ENCODE assay signal across 8 mouse cellular contexts in genomic region chr16:24391901-24392300, GRCm38 (mm10). TPM values are rescaled to one million over a fixed set of nuclear protein-coding genes. Genes with fewer than 3 reads are reported as not detected.
DNase-seq lines count a peak whose midpoint lies in the region; ATAC-seq and TF ChIP-seq lines count a peak whose summit lies in the region.
"Had no signal": no experiment of that assay in that cellular context is flagged by ENCODE, and none has a peak within 500 bp of the region (broad histone marks: within the 10 kb centered on the region; RNA-seq: fewer than 3 reads in every experiment).

No protein-coding gene starts in this region.

- H3K4me2 ChIP-seq in heart, postnatal 0 days (ENCODE audit: low read depth, low read length), result peak overlapping the region; percentile 79; the same call in 1 of the 2 replicates
- H3K4me2 ChIP-seq in intestine, embryonic 15.5 days (replicated peaks), result peak overlapping the region; percentile 82
- peak overlapping the region; percentile 72; the same call in 1 of the 2 replicates for H3K4me2 ChIP-seq in liver, embryonic 13.5 days

- H3K36me3 ChIP-seq in heart, postnatal 0 days (replicated peaks; ENCODE audit: control insufficient read depth, insufficient read depth, low read length), result no peaks in the 10 kb centered on the region
- no peaks in the 10 kb centered on the region for H3K36me3 ChIP-seq in ES-E14 (ENCODE audit: control insufficient read depth, insufficient read depth, low read length, poor library complexity, severe bottlenecking)
- no peaks in the 10 kb centered on the region for H3K36me3 ChIP-seq in intestine, embryonic 15.5 days
- H3K36me3 ChIP-seq in liver, embryonic 13.5 days, result no peaks in the 10 kb centered on the region

- H3K4me1 ChIP-seq in heart, postnatal 0 days (ENCODE audit: control insufficient read depth, insufficient read depth), result peaks cover 25% of the 10 kb centered on the region
- peaks cover 5 to 18% of the 10 kb centered on the region in 2 experiments; a peak in 3 of 4 replicates for H3K4me1 ChIP-seq in ES-E14 (ENCODE audit: control insufficient read depth in 2 of 2, insufficient read depth in 2 of 2, low read length in 2 of 2, poor library complexity in 1 of 2)
- peaks cover 25% of the 10 kb centered on the region for H3K4me1 ChIP-seq in intestine, embryonic 15.5 days (replicated peaks)
- H3K4me1 ChIP-seq in liver, embryonic 13.5 days (replicated peaks), result peaks cover 8% of the 10 kb centered on the region

- H3K27ac ChIP-seq in heart, postnatal 0 days (ENCODE audit: low read depth), result peak overlapping the region; percentile 100
- H3K27ac ChIP-seq in ES-E14 (ENCODE audit: insufficient read depth, low read depth, low read length, poor library complexity, severe bottlenecking), result peak overlapping the region; percentile 96; the same call in 1 of the 2 replicates
- peak overlapping the region; percentile 99 for H3K27ac ChIP-seq in intestine, embryonic 15.5 days
- no peak overlapping the region for H3K27ac ChIP-seq in liver, embryonic 13.5 days

- TF ChIP-seq EP300 in heart, postnatal 0 days (IDR thresholded peaks at IDR 0.05; ENCODE audit: low read depth), result no peak

- no peaks in the 10 kb centered on the region for H3K27me3 ChIP-seq in heart, postnatal 0 days (ENCODE audit: control insufficient read depth, insufficient read depth, low read length)
- H3K27me3 ChIP-seq in intestine, embryonic 15.5 days (replicated peaks), result no peaks in the 10 kb centered on the region
- H3K27me3 ChIP-seq in liver, embryonic 13.5 days, result peaks cover 37% of the 10 kb centered on the region

- 0 out of 2 replicates have a peak overlapping the region, but pooled peaks have one; percentile 99 for H3K9ac ChIP-seq in heart, postnatal 0 days (replicated peaks; ENCODE audit: low read depth, low read length)
- H3K9ac ChIP-seq in ES-E14 (ENCODE audit: insufficient read depth, low read depth, low read length, poor library complexity, severe bottlenecking), result no peak overlapping the region; the same call in 1 of the 2 replicates
- H3K9ac ChIP-seq in intestine, embryonic 15.5 days, result no peak overlapping the region
- H3K9ac ChIP-seq in liver, embryonic 13.5 days, result no peak overlapping the region

- TF ChIP-seq CTCF in heart, postnatal 0 days (IDR thresholded peaks at IDR 0.05; ENCODE audit: low read depth), result no peak

- no peak for DNase-seq in heart, postnatal 0 days (ENCODE audit: low spot score)
- DNase-seq in heart, postnatal 4 days, result no peak
- DNase-seq in ES-E14 (ENCODE audit: low read depth, low spot score), result no peak
- no peak for DNase-seq in liver, embryonic 13.5 days
- DNase-seq in B cell, adult 2 months, result no peak
- no peak for DNase-seq in adrenal gland, adult 8-10 months
- DNase-seq: cerebellum, postnatal 10 days had no signal

- no peak overlapping the region for H3K4me3 ChIP-seq in heart, postnatal 0 days (ENCODE audit: low read depth, low read length)
- peak overlapping the region; percentile 77 to 99; a peak in 3 of 4 replicates for H3K4me3 ChIP-seq in ES-E14 (ENCODE audit: insufficient read depth in 1 of 2, low read depth in 1 of 2, low read length in 2 of 2, poor library complexity in 1 of 2, severe bottlenecking in 1 of 2)
- no peak overlapping the region for H3K4me3 ChIP-seq in intestine, embryonic 15.5 days (replicated peaks)
- H3K4me3 ChIP-seq in liver, embryonic 13.5 days (replicated peaks), result no peak overlapping the region

- H3K9me3 ChIP-seq in heart, postnatal 0 days (replicated peaks; ENCODE audit: control insufficient read depth, low read length), result 0 out of 2 replicates have a peak, but pooled peaks cover 6% of the 10 kb centered on the region
- H3K9me3 ChIP-seq in ES-E14 (ENCODE audit: control insufficient read depth, insufficient read depth, low read depth, low read length), result no peaks in the 10 kb centered on the region
- no peaks in the 10 kb centered on the region for H3K9me3 ChIP-seq in intestine, embryonic 15.5 days
- no peaks in the 10 kb centered on the region for H3K9me3 ChIP-seq in liver, embryonic 13.5 days (replicated peaks)

- in situ Hi-C loops in ES-E14 (cut with MboI; ENCODE audit: low sequenced_read_pairs in 2 of 2, unreplicated experiment in 2 of 2), result no loop called here

- WGBS in heart, postnatal 0 days, result 90% methylated on average over 7 of the region's 7 CpGs
- 91% methylated on average over 7 of the region's 7 CpGs for WGBS in intestine, embryonic 15.5 days
- 74% methylated on average over 7 of the region's 7 CpGs for WGBS in liver, embryonic 13.5 days (ENCODE audit: insufficient replicate concordance)

- no peak for ATAC-seq in heart, postnatal 0 days (ENCODE audit: insufficient read depth, low read depth)
- no peak for ATAC-seq in intestine, embryonic 15.5 days
- ATAC-seq in liver, embryonic 13.5 days (ENCODE audit: low read depth), result no peak

TF ChIP-seq in ES-E14, 5 proteins besides CTCF, POLR2A, EP300 and RAD21:
- no peak for TF ChIP-seq ZC3H11A (IDR thresholded peaks at IDR 0.05; ENCODE audit: borderline replicate concordance, low read depth, low read length)
- TF ChIP-seq CHD2 (IDR thresholded peaks at IDR 0.05; ENCODE audit: low read depth, low read length), result no peak
- TF ChIP-seq HCFC1 (IDR thresholded peaks at IDR 0.05; ENCODE audit: borderline replicate concordance, insufficient read depth, low read length), result no peak
- no peak for TF ChIP-seq MAFK (IDR thresholded peaks at IDR 0.05; ENCODE audit: insufficient read depth, low read depth, low read length)
- no peak for TF ChIP-seq ZNF384 (IDR thresholded peaks at IDR 0.05; ENCODE audit: low read depth, low read length)

RNA-seq across cellular contexts. Expression of gene Lpp, which starts 1.4 kb away (rescaled TPM):
- 56.2 and 77.4 TPM in 2 replicates for total RNA-seq in heart, postnatal 0 days (2014; rRNA removed; ENCODE audit: low replicate concordance)
- polyA plus RNA-seq in heart, postnatal 0 days (2015; fragmentation: Nextera tagmentation; extraction: Ambion mirVana), result 28.7 and 32.1 TPM in 2 replicates
- 10 to 100 TPM; 77.6 to 80.1 TPM for total RNA-seq in heart, postnatal 4 days (2021)
- total RNA-seq in ES-E14 (2012; rRNA removed), result 23.4 and 31.4 TPM in 2 replicates
- polyA plus RNA-seq in intestine, embryonic 15.5 days (2015; fragmentation: Nextera tagmentation; extraction: Ambion mirVana), result 61.7 and 63.0 TPM in 2 replicates
- polyA plus RNA-seq in liver, embryonic 13.5 days (2015; fragmentation: Nextera tagmentation; extraction: Ambion mirVana), result 6.1 and 7.4 TPM in 2 replicates
- 10 to 100 TPM; 54.0 to 80.8 (median 65.0) TPM for total RNA-seq in adrenal gland, adult 8-10 months (2022)

Comparison
In these comparisons a context has a peak if more than half of its experiments do, and no peak if none do; other contexts are left out.
1. H3K4me3 ChIP-seq: peak in ES-E14 (2 of 2); none in heart, postnatal 0 days (single experiment), intestine, embryonic 15.5 days (single experiment) and liver, embryonic 13.5 days (single experiment).
2. Peak in every context shown above with its lines, with median percentiles within 50 percentile points of each other: H3K4me2 ChIP-seq.